Mouse (Mus musculus) midbrain, embryonic 11.5 days (tissue): ENCODE measurements around the gene Thbs3. TPM values are rescaled to one million over a fixed set of nuclear protein-coding genes. Genes with fewer than 3 reads are reported as not detected.
A peak's percentile ranks its signal among the peaks of the same experiment; 100 is the strongest.
"Not testable (repeated sequence)": the region's sequence is repeated elsewhere in the genome, so short reads cannot be mapped to it uniquely, and the experiment has no call there.

Experiments used
- ATAC-seq: fragments of 200-750 bp; cut with Nextera tagmentation; 2 replicates; pipeline ENCODE4 v1.8.0; 2017; ENCODE audit warnings: moderate TSS enrichment, moderate library complexity; ENCODE audit not compliant: low FRiP score
- DNase-seq: peaks from one replicate; pipeline ENCODE4 v3.0.0; 2015; ENCODE audit warnings: low spot score; ENCODE audit errors: missing footprints
- H3K27ac ChIP-seq: fragments of 300-500 bp; sonication (generic); 2 replicates; pipeline ENCODE4 v1.5.1; 2014; ENCODE audit warnings: low read depth, low read length
- H3K27me3 ChIP-seq: fragments of 300-500 bp; sonication (generic); 2 replicates; pipeline ENCODE4 v1.6.1; 2014; ENCODE audit warnings: mild to moderate bottlenecking, low read length, moderate library complexity, mixed read lengths; ENCODE audit not compliant: control insufficient read depth, insufficient read depth
- H3K36me3 ChIP-seq: fragments of 300-500 bp; sonication (generic); 2 replicates; pipeline ENCODE4 v1.6.1; 2014; ENCODE audit warnings: mild to moderate bottlenecking, low read length, moderate library complexity, mixed read lengths; ENCODE audit not compliant: control insufficient read depth, insufficient read depth
- H3K4me1 ChIP-seq: fragments of 300-500 bp; sonication (generic); 2 replicates; pipeline ENCODE4 v1.6.1; 2014; ENCODE audit warnings: low read length; ENCODE audit not compliant: control insufficient read depth, insufficient read depth
- H3K4me2 ChIP-seq: fragments of 300-500 bp; sonication (generic); 2 replicates; pipeline ENCODE4 v1.6.1; 2014; ENCODE audit warnings: mild to moderate bottlenecking, moderate library complexity
- H3K4me3 ChIP-seq: fragments of 300-500 bp; sonication (generic); 2 replicates; pipeline ENCODE4 v1.5.1; 2014; ENCODE audit warnings: low read depth, low read length
- H3K9ac ChIP-seq: fragments of 300-500 bp; sonication (generic); 2 replicates; pipeline ENCODE4 v1.6.1; 2014; ENCODE audit warnings: low read length
- H3K9me3 ChIP-seq: fragments of 300-500 bp; sonication (generic); 2 replicates; pipeline ENCODE4 v1.6.1; 2016; ENCODE audit warnings: low read length; ENCODE audit not compliant: control insufficient read depth
- WGBS: fragments of 180-500 bp; shearing (Covaris S2); extraction: QIAGEN DNeasy Blood & Tissue Kit; methylation state at CpG from one replicate; pipeline ENCODE4 v1.1.7; 2014; 5-methylcytosine and 5-hydroxymethylcytosine counted together
- polyA plus RNA-seq: library from polyadenylated mRNA; unstranded; fragments of >200 nt; fragmentation: Nextera tagmentation; extraction: Ambion mirVana; gene quantifications from 2 replicates; pipeline ENCODE4 v1.2.1, GENCODE M21; 2014

The Thbs3 gene
- polyA plus RNA-seq, 1 experiment from 2014 or later, result 55.8 TPM

DNA sequence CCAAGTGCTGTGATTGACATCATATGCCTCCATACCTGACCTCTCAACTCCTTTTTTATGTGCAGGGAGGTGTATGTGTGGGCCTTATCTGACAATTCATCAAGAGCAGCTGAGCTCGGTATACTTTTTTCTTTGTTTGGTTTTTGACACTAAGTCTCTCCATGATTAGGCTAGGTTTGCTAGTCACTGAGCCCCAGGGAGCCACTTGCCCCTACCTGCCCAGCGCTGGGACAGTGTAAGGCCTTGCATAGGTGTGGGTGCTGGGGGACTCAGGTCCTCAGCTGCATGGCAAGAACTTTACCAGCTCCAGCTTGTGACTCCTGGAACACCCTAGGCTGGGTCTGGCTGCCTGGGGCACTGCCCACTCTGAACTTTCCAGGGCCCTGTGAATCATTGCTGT is 8.3 kb upstream of the Thbs3 start:
- peaks cover 20% of the 10 kb centered on the region for H3K36me3 ChIP-seq
- no peaks in the 10 kb centered on the region for H3K27me3 ChIP-seq
- H3K4me2 ChIP-seq, result no peak overlapping the region
- no peak overlapping the region for H3K27ac ChIP-seq
- DNase-seq (no peak), ATAC-seq (no peak)
- H3K4me3 ChIP-seq, result no peak overlapping the region
- 92% methylated on average over 2 of the region's 2 CpGs for WGBS
- peaks cover 4% of the 10 kb centered on the region; the same call in 1 of the 2 replicates for H3K4me1 ChIP-seq
- no peak overlapping the region for H3K9ac ChIP-seq
- no peaks in the 10 kb centered on the region for H3K9me3 ChIP-seq

DNA sequence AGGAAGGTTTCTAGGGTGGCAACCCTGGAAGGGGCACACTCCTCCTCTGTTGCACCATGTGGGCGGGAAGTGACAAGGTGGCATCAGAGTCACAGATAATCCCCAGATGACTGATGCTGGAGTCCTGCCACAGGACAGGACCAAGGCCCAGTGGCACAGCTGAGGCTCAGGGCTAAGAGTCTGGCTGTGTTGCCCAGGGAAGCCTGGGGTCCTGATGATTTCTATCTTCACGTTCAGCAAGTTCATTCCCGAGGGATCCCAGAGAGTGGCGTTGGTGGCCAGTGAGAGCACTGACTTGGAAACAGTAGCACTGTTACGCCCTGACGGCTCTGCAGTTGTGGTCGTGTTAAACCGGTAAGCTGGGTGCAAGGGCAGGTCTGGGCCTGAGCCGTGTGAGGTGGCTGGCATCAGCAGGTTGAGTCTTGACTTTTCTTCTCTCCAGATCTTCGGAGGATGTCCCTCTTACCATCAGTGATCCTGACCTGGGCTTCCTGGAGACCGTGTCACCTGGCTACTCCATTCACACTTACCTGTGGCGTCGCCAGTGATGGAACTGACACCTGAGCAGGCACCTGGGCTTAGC is 6.8 kb upstream of the Thbs3 start:
- Histone ChIP-seq H3K9ac (no peak overlapping the region), H3K27me3 (no peaks in the 10 kb centered on the region), H3K27ac (no peak overlapping the region), H3K4me3 (no peak overlapping the region), H3K36me3 (peaks cover 20% of the 10 kb centered on the region), H3K9me3 (no peaks in the 10 kb centered on the region), H3K4me2 (no peak overlapping the region), H3K4me1 (peaks cover 6% of the 10 kb centered on the region)
- ATAC-seq (no peak), DNase-seq (no peak)
- WGBS, result 95% methylated on average over 13 of the region's 13 CpGs

DNA sequence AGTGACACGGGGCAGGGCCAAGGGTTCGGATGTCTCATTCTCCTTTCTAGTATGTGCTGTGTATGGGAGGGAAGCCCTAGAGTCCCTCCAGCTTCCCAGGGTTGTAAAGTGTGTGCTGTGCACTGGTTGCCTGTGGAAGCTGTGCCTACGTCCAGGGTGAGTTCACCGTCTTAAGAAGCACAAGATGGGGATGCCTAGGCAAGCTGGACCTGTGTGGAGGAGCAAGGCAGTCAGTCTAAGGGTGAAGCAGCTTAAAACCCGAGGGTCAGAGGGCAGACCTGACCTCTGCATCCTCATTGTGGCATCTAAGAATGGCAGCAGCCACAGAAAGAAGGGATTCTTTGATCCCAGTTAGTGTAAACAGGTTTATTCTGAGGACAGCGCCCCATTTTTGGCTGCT is 6.2 kb upstream of the Thbs3 start:
- 85% methylated on average over 6 of the region's 6 CpGs for WGBS
- Histone ChIP-seq H3K27me3 (no peaks in the 10 kb centered on the region), H3K9ac (no peak overlapping the region), H3K27ac (no peak overlapping the region), H3K4me1 (peaks cover 3% of the 10 kb centered on the region), H3K4me3 (no peak overlapping the region), H3K4me2 (no peak overlapping the region), H3K36me3 (peaks cover 20% of the 10 kb centered on the region), H3K9me3 (no peaks in the 10 kb centered on the region)
- DNase-seq (no peak), ATAC-seq (no peak)

- DNase-seq (no peak), ATAC-seq (no peak)
- Histone ChIP-seq H3K9ac (no peak overlapping the region), H3K4me3 (no peak overlapping the region), H3K9me3 (no peaks in the 10 kb centered on the region), H3K27ac (no peak overlapping the region), H3K36me3 (peaks cover 20% of the 10 kb centered on the region), H3K4me1 (peaks cover 7% of the 10 kb centered on the region), H3K4me2 (no peak overlapping the region), H3K27me3 (no peaks in the 10 kb centered on the region)
- 86% methylated on average over 7 of the region's 7 CpGs for WGBS
Observed at GRCm38 (mm10) chr3:89209731-89210130, 5.2 kb upstream of the Thbs3 start.

DNA sequence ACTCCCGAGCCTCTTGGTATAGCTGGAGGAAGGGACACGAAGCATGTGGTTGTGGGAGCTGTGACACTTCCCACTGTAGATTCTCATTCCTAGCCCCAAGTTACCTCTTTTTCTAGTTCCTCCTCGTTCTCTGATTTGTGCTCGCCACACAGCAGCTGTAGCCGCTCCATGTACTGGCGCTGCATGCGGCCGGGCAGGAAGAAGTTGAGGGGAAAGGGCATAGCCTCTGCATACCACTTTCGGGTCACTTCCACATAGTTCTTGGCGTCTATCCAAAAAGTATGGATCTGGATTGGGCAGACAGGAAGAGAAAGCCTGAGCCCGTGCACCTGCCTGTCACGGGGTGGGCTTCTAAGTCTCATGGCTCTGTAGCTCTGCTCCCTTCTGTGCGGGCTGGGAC is 4.8 kb upstream of the Thbs3 start:
- 89% methylated on average over 13 of the region's 13 CpGs for WGBS
- ATAC-seq (no peak), DNase-seq (no peak)
- Histone ChIP-seq H3K4me1 (peaks cover 9% of the 10 kb centered on the region), H3K9me3 (no peaks in the 10 kb centered on the region), H3K27ac (no peak overlapping the region), H3K9ac (no peak overlapping the region), H3K27me3 (no peaks in the 10 kb centered on the region), H3K4me3 (no peak overlapping the region), H3K36me3 (peaks cover 20% of the 10 kb centered on the region), H3K4me2 (no peak overlapping the region)

- Histone ChIP-seq H3K27me3 (no peaks in the 10 kb centered on the region), H3K9ac (no peak overlapping the region), H3K9me3 (no peaks in the 10 kb centered on the region), H3K4me2 (no peak overlapping the region), H3K36me3 (peaks cover 20% of the 10 kb centered on the region), H3K4me3 (no peak overlapping the region), H3K27ac (no peak overlapping the region), H3K4me1 (peaks cover 14% of the 10 kb centered on the region)
- DNase-seq (no peak), ATAC-seq (no peak)
- 91% methylated on average over 7 of the region's 7 CpGs for WGBS
Observed at GRCm38 (mm10) chr3:89210731-89211130, 4.2 kb upstream of the Thbs3 start.

DNA sequence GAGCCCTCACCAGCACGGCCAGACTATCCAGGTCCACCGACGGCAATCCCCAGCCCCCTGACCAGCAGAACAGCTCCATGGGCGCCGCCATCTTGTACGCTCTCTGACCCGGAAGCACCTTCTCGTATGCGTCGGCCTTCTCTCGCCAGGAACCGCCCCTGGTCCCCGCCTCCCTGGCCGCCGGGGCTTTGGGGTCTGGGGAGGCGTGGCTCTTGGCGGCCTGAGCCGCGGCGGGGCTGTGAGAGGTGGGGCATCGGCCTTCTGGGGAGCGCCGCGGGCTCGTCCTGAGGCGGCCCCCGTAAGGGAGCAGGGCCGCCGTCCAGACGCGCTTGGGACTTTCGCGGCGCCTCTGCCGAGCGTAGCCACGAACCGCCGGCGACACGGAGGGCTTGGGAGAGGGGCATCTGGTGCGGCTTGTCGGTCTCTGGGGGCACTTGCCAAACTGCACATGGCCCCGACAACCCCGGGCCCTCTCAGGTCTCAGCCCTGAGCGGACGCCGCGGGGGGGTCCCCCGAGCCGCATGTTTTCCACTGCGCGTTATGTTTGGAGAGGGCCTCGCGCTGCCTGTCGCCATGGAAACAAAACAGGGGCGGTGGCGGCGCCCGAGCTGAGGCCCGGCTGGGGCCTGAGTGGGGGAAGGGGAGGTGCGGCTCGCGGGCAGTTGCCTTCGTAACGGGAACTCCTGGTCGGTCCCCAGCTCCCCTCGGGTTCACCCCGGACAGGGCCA is 1.0 kb upstream of the Thbs3 start:
- under 1% methylated on average over 67 of the region's 69 CpGs for WGBS
- ATAC-seq (peak; percentile 89), DNase-seq (peak; percentile 99)
- Histone ChIP-seq H3K27ac (peak overlapping the region; percentile 98), H3K4me2 (peak overlapping the region; percentile 82), H3K4me3 (peak overlapping the region; percentile 81), H3K36me3 (peaks cover 5% of the 10 kb centered on the region), H3K4me1 (peaks cover 29% of the 10 kb centered on the region), H3K9me3 (no peaks in the 10 kb centered on the region), H3K27me3 (no peaks in the 10 kb centered on the region), H3K9ac (peak overlapping the region; percentile 72)

- Histone ChIP-seq H3K4me2 (peak overlapping the region; percentile 82), H3K4me3 (peak overlapping the region; percentile 81), H3K4me1 (peaks cover 33% of the 10 kb centered on the region), H3K27me3 (no peaks in the 10 kb centered on the region), H3K27ac (peak overlapping the region; percentile 98), H3K9me3 (no peaks in the 10 kb centered on the region), H3K9ac (peak overlapping the region; percentile 72), H3K36me3 (no peaks in the 10 kb centered on the region; the same call in 1 of the 2 replicates)
- peak; percentile 36 for ATAC-seq
- peak; percentile 98 for DNase-seq
- WGBS, result 0% methylated on average over 6 of the region's 6 CpGs
Observed at GRCm38 (mm10) chr3:89215853-89216252, 873 bp downstream of the Thbs3 start.

DNA sequence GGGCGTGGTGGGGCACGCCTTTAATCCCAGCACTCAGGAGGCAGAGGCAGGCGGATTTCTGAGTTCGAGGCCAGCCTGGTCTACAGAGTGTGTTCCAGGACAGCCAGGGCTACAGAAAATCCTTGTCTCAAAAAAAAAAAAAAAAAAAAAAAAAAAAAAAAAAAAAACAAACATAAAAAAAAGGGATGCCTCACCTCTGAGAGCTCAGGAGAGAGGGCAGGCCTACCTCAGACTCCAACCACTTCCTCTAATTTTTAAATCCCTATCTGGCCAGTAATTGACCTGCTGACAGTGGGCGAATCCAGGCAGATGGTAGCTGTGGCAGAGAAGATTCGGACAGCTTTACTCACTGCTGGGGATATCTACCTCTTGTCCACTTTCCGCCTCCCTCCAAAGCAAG is 1.4 kb downstream of the Thbs3 start:
- not testable (repeated sequence) for H3K36me3 ChIP-seq, H3K27me3 ChIP-seq, H3K4me3 ChIP-seq, H3K9me3 ChIP-seq, DNase-seq, H3K27ac ChIP-seq, ATAC-seq
- Histone ChIP-seq H3K4me1 (peaks cover 36% of the 10 kb centered on the region), H3K9ac (peak overlapping the region; percentile 72; the same call in 1 of the 2 replicates), H3K4me2 (peak overlapping the region; percentile 82)
- WGBS, result 77% methylated on average over 7 of the region's 7 CpGs
